25 mouse cellular contexts compared by ENCODE assay signal in genomic region chr7:84631878-84632277, GRCm38 (mm10). TPM values are rescaled to one million over a fixed set of nuclear protein-coding genes. Genes with fewer than 3 reads are reported as not detected.
DNase-seq lines count a peak whose midpoint lies in the region; ATAC-seq and TF ChIP-seq lines count a peak whose summit lies in the region.
"Had no signal": no experiment of that assay in that cellular context is flagged by ENCODE, and none has a peak within 500 bp of the region (broad histone marks: within the 10 kb centered on the region; RNA-seq: fewer than 3 reads in every experiment).

No protein-coding gene starts in this region.

- H3K4me2 ChIP-seq in midbrain, embryonic 11.5 days: no peak overlapping the region
- H3K4me2 ChIP-seq in midbrain, postnatal 0 days (ENCODE audit: low read depth, low read length, poor library complexity, severe bottlenecking): no peak overlapping the region
- H3K4me2 ChIP-seq in liver, embryonic 14.5 days (ENCODE audit: low read depth): peak overlapping the region; percentile 53
- H3K4me2 ChIP-seq: forebrain, embryonic 12.5 days; heart, embryonic 15.5 days; intestine, embryonic 15.5 days; limb, embryonic 12.5 days; midbrain, embryonic 15.5 days; neural tube, embryonic 12.5 days had no signal

- H3K4me3 ChIP-seq in midbrain, embryonic 11.5 days (ENCODE audit: low read depth, low read length): no peak overlapping the region
- H3K4me3 ChIP-seq in midbrain, postnatal 0 days (ENCODE audit: low read depth, low read length): no peak overlapping the region
- H3K4me3 ChIP-seq in liver, embryonic 14.5 days (ENCODE audit: insufficient read depth in 1 of 2, low read depth in 2 of 2, low read length in 2 of 2): no peak overlapping the region
- no peak overlapping the region for H3K4me3 ChIP-seq in forebrain, embryonic 10.5 days
- H3K4me3 ChIP-seq: forebrain, embryonic 12.5 days; heart, embryonic 15.5 days; intestine, embryonic 15.5 days; limb, embryonic 12.5 days; midbrain, embryonic 15.5 days; neural tube, embryonic 12.5 days had no signal

- WGBS in midbrain, embryonic 11.5 days: 84% methylated on average over 3 of the region's 3 CpGs
- WGBS in midbrain, postnatal 0 days: 92% methylated on average over 3 of the region's 3 CpGs
- 43% methylated on average over 3 of the region's 3 CpGs for WGBS in liver, embryonic 14.5 days (ENCODE audit: insufficient replicate concordance)
- 87% methylated on average over 3 of the region's 3 CpGs for WGBS in forebrain, embryonic 10.5 days

- no peak for TF ChIP-seq CTCF in midbrain, postnatal 0 days (IDR thresholded peaks at IDR 0.05)
- TF ChIP-seq CTCF in liver, embryonic 14.5 days (IDR thresholded peaks at IDR 0.05; ENCODE audit: low read depth): no peak

- intact Hi-C loops in left cerebral cortex, postnatal 10 days (cut with DNase I): no loop called here

- no peaks in the 10 kb centered on the region; the same call in none of the 2 replicates for H3K4me1 ChIP-seq in midbrain, embryonic 11.5 days (ENCODE audit: control insufficient read depth, insufficient read depth, low read length)
- no peaks in the 10 kb centered on the region for H3K4me1 ChIP-seq in midbrain, postnatal 0 days (ENCODE audit: insufficient read depth, low read length)
- H3K4me1 ChIP-seq in liver, embryonic 14.5 days (replicated peaks; ENCODE audit: control insufficient read depth in 2 of 2, insufficient read depth in 2 of 2, low read length in 1 of 2): peaks cover 18 to 20% of the 10 kb centered on the region in 2 experiments
- 0 out of 2 replicates have a peak, but pooled peaks cover 3% of the 10 kb centered on the region for H3K4me1 ChIP-seq in forebrain, embryonic 10.5 days
- H3K4me1 ChIP-seq: forebrain, embryonic 12.5 days; heart, embryonic 15.5 days; intestine, embryonic 15.5 days; limb, embryonic 12.5 days; midbrain, embryonic 15.5 days; neural tube, embryonic 12.5 days had no signal

- no peak overlapping the region for H3K27ac ChIP-seq in midbrain, embryonic 11.5 days (ENCODE audit: low read depth, low read length)
- H3K27ac ChIP-seq in midbrain, postnatal 0 days (ENCODE audit: low read depth, low read length): no peak overlapping the region
- peak overlapping the region; percentile 54 for H3K27ac ChIP-seq in liver, embryonic 14.5 days
- no peak overlapping the region for H3K27ac ChIP-seq in forebrain, embryonic 10.5 days
- H3K27ac ChIP-seq: forebrain, embryonic 12.5 days; heart, embryonic 15.5 days; hindbrain, postnatal 0 days; intestine, embryonic 15.5 days; limb, embryonic 12.5 days; midbrain, embryonic 15.5 days; neural tube, embryonic 12.5 days had no signal

- no peak for ATAC-seq in midbrain, embryonic 11.5 days (ENCODE audit: low FRiP score)
- no peak for ATAC-seq in midbrain, postnatal 0 days (ENCODE audit: low FRiP score)
- peak; percentile 93 for ATAC-seq in erythroid progenitor cell, adult 5-6 weeks (replicated peaks; ENCODE audit: low FRiP score, poor library complexity, severe bottlenecking)
- peak; percentile 100 for ATAC-seq in liver, embryonic 14.5 days (ENCODE audit: insufficient read depth)
- peak; percentile 99 for ATAC-seq in megakaryocyte-erythroid progenitor cell, adult 5-6 weeks (replicated peaks; ENCODE audit: low FRiP score, low TSS enrichment, poor library complexity, severe bottlenecking)
- ATAC-seq: forebrain, postnatal 0 days; hindbrain, postnatal 0 days; intestine, embryonic 15.5 days; lung, postnatal 0 days; midbrain, embryonic 15.5 days had no signal

- TF ChIP-seq EP300 in liver, embryonic 14.5 days (IDR thresholded peaks at IDR 0.05; ENCODE audit: low read depth): peak; percentile 92

- H3K9me3 ChIP-seq in midbrain, embryonic 11.5 days (ENCODE audit: control insufficient read depth, low read length): no peaks in the 10 kb centered on the region
- H3K9me3 ChIP-seq in midbrain, postnatal 0 days (ENCODE audit: low read length): no peaks in the 10 kb centered on the region
- H3K9me3 ChIP-seq in liver, embryonic 14.5 days (ENCODE audit: control insufficient read depth, low read length): no peaks in the 10 kb centered on the region
- no peaks in the 10 kb centered on the region for H3K9me3 ChIP-seq in forebrain, embryonic 10.5 days
- H3K9me3 ChIP-seq: forebrain, embryonic 12.5 days; heart, embryonic 15.5 days; intestine, embryonic 15.5 days; limb, embryonic 12.5 days; midbrain, embryonic 15.5 days; neural tube, embryonic 12.5 days had no signal

- DNase-seq in midbrain, embryonic 11.5 days (ENCODE audit: low spot score, missing footprints): peak; percentile 60
- DNase-seq in midbrain, postnatal 0 days (ENCODE audit: low spot score): no peak
- peak; percentile 68 to 70 (median 68) for DNase-seq in liver, embryonic 14.5 days (ENCODE audit: low read depth in 3 of 3, low spot score in 3 of 3)
- DNase-seq in adipocyte (ENCODE audit: low spot score): no peak
- DNase-seq in forebrain, embryonic 10.5 days (ENCODE audit: extremely low spot score, low spot score): no peak
- DNase-seq in left cerebral cortex, postnatal 10 days (ENCODE audit: extremely low spot score in 1 of 2, low spot score in 2 of 2): no peak
- DNase-seq: cerebellum, adult 11 months; cerebellum, adult 9-10 months; cerebellum, postnatal 36 days; forebrain, postnatal 0 days; kidney, adult 9 months; kidney, postnatal 10 days; lung, adult 18-20 months; lung, postnatal 4 days; right cerebral cortex, postnatal 4 days had no signal

- no peak overlapping the region for H3K9ac ChIP-seq in midbrain, embryonic 11.5 days (ENCODE audit: low read length)
- H3K9ac ChIP-seq in midbrain, postnatal 0 days (replicated peaks; ENCODE audit: low read length, poor library complexity, severe bottlenecking): no peak overlapping the region
- peak overlapping the region; percentile 45 for H3K9ac ChIP-seq in liver, embryonic 14.5 days (replicated peaks)
- H3K9ac ChIP-seq: forebrain, embryonic 12.5 days; forebrain, postnatal 0 days; heart, embryonic 15.5 days; intestine, embryonic 15.5 days; limb, embryonic 12.5 days; midbrain, embryonic 15.5 days; neural tube, embryonic 12.5 days had no signal

- no peaks in the 10 kb centered on the region for H3K27me3 ChIP-seq in midbrain, embryonic 11.5 days (ENCODE audit: control insufficient read depth, insufficient read depth, low read length)
- H3K27me3 ChIP-seq in midbrain, postnatal 0 days (ENCODE audit: insufficient read depth, low read length): no peaks in the 10 kb centered on the region
- no peaks in the 10 kb centered on the region for H3K27me3 ChIP-seq in liver, embryonic 14.5 days (ENCODE audit: control insufficient read depth, insufficient read depth, low read length)
- H3K27me3 ChIP-seq in forebrain, embryonic 10.5 days (ENCODE audit: poor library complexity, severe bottlenecking): no peaks in the 10 kb centered on the region
- H3K27me3 ChIP-seq: forebrain, embryonic 12.5 days; heart, embryonic 15.5 days; intestine, embryonic 15.5 days; limb, embryonic 12.5 days; midbrain, embryonic 15.5 days; neural tube, embryonic 12.5 days had no signal

- H3K36me3 ChIP-seq in midbrain, embryonic 11.5 days (ENCODE audit: control insufficient read depth, insufficient read depth, low read length): peaks cover 7% of the 10 kb centered on the region; the same call in 1 of the 2 replicates
- no peaks in the 10 kb centered on the region for H3K36me3 ChIP-seq in midbrain, postnatal 0 days (ENCODE audit: insufficient read depth, low read length)
- H3K36me3 ChIP-seq in liver, embryonic 14.5 days (replicated peaks; ENCODE audit: control insufficient read depth, insufficient read depth, low read depth): peaks cover 34% of the 10 kb centered on the region
- peaks cover 51% of the 10 kb centered on the region for H3K36me3 ChIP-seq in forebrain, embryonic 10.5 days (replicated peaks)
- H3K36me3 ChIP-seq: midbrain, embryonic 15.5 days had no signal

RNA-seq across cellular contexts. Expression of gene Fah, which starts 25.4 kb away (rescaled TPM):
- polyA plus RNA-seq in midbrain, embryonic 11.5 days (2014; fragmentation: Nextera tagmentation; extraction: Ambion mirVana): 3.9 and 5.1 TPM in 2 replicates
- total RNA-seq in midbrain, postnatal 0 days (2014; rRNA removed): 17.1 and 18.0 TPM in 2 replicates
- polyA plus RNA-seq in midbrain, postnatal 0 days (2015; fragmentation: Nextera tagmentation; extraction: Ambion mirVana): 13.5 and 15.8 TPM in 2 replicates
- total RNA-seq in erythroid progenitor cell, adult 5-6 weeks (2015; ENCODE audit: low replicate concordance): 1.7 TPM in 1 of 2 replicates, not detected in the other
- total RNA-seq in erythroid progenitor cell, adult 5-6 weeks (2017; ENCODE audit: low replicate concordance): 0.13 TPM in 1 of 2 replicates, not detected in the other
- 23.5 and 28.8 TPM in 2 replicates for polyA plus RNA-seq in liver, embryonic 14.5 days (2012; rRNA removed)
- 34.6 and 36.5 TPM in 2 replicates for polyA plus RNA-seq in liver, embryonic 14.5 days (2014; fragmentation: Nextera tagmentation; extraction: Ambion mirVana)
- not detected in 2 replicates for total RNA-seq in megakaryocyte-erythroid progenitor cell, adult 5-6 weeks (2014; fragmentation: Nextera tagmentation)
- total RNA-seq in megakaryocyte-erythroid progenitor cell, adult 5-6 weeks (2017): 2.2 and 7.9 TPM in 2 replicates
- polyA plus RNA-seq in forebrain, embryonic 10.5 days (2016; fragmentation: Nextera tagmentation; extraction: Ambion mirVana): 1.9 and 2.2 TPM in 2 replicates
- 10 to 100 TPM; 14.9 to 17.0 TPM for total RNA-seq in left cerebral cortex, postnatal 10 days (2021)

RNA-seq across cellular contexts. Expression of gene Zfand6, which starts 57.9 kb away (rescaled TPM):
- 245 and 246 TPM in 2 replicates for polyA plus RNA-seq in midbrain, embryonic 11.5 days (2014; fragmentation: Nextera tagmentation; extraction: Ambion mirVana)
- total RNA-seq in midbrain, postnatal 0 days (2014; rRNA removed): 73.8 and 82.5 TPM in 2 replicates
- polyA plus RNA-seq in midbrain, postnatal 0 days (2015; fragmentation: Nextera tagmentation; extraction: Ambion mirVana): 112 and 114 TPM in 2 replicates
- total RNA-seq in erythroid progenitor cell, adult 5-6 weeks (2015; ENCODE audit: low replicate concordance): 182 and 220 TPM in 2 replicates
- total RNA-seq in erythroid progenitor cell, adult 5-6 weeks (2017; ENCODE audit: low replicate concordance): 162 and 171 TPM in 2 replicates
- polyA plus RNA-seq in liver, embryonic 14.5 days (2012; rRNA removed): 46.6 and 75.5 TPM in 2 replicates
- polyA plus RNA-seq in liver, embryonic 14.5 days (2014; fragmentation: Nextera tagmentation; extraction: Ambion mirVana): 125 and 137 TPM in 2 replicates
- total RNA-seq in megakaryocyte-erythroid progenitor cell, adult 5-6 weeks (2014; fragmentation: Nextera tagmentation): 43.5 and 56.6 TPM in 2 replicates
- total RNA-seq in megakaryocyte-erythroid progenitor cell, adult 5-6 weeks (2017): 56.0 and 81.6 TPM in 2 replicates
- polyA plus RNA-seq in forebrain, embryonic 10.5 days (2016; fragmentation: Nextera tagmentation; extraction: Ambion mirVana): 149 and 156 TPM in 2 replicates
- 10 to 100 TPM; 53.0 to 55.1 TPM for total RNA-seq in left cerebral cortex, postnatal 10 days (2021)

Comparison
In these comparisons a context has a peak if more than half of its experiments do, and no peak if none do; other contexts are left out.
1. DNase-seq: peak in midbrain, embryonic 11.5 days (single experiment) and liver, embryonic 14.5 days (3 of 3); none in midbrain, postnatal 0 days (single experiment), adipocyte (single experiment), forebrain, embryonic 10.5 days (single experiment) and left cerebral cortex, postnatal 10 days (0 of 2).
2. ATAC-seq: peak in erythroid progenitor cell, adult 5-6 weeks (single experiment), liver, embryonic 14.5 days (single experiment) and megakaryocyte-erythroid progenitor cell, adult 5-6 weeks (single experiment); none in midbrain, embryonic 11.5 days (single experiment) and midbrain, postnatal 0 days (single experiment).